Comparison of ENCODE assay signal across 26 mouse cellular contexts in the genomic region with DNA sequence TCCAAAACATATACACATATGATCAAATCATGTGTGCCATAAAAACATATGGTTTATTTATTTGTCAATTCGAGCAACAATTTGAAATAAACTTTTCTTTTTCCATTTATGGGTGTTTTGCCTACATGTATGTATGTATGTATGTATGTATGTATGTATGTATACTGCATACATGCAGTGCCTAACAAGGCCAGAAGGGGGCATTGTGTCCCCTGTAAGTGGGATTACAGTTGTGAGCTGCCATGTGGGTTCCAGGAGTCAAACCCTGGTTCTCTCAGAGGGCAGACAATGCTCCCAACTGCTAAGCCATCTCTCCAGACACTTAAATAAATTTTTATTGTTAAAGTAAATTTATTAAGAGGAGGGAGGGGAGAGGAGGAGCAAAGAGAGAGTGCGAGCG. TPM values are rescaled to one million over a fixed set of nuclear protein-coding genes. Genes with fewer than 3 reads are reported as not detected.
A peak's percentile ranks its signal among the peaks of the same experiment; 100 is the strongest.
DNase-seq lines count a peak whose midpoint lies in the region; ATAC-seq and TF ChIP-seq lines count a peak whose summit lies in the region.
"Had no signal": no experiment of that assay in that cellular context is flagged by ENCODE, and none has a peak within 500 bp of the region (broad histone marks: within the 10 kb centered on the region; RNA-seq: fewer than 3 reads in every experiment).

No protein-coding gene starts in this region.

- no peak for DNase-seq in hindbrain, postnatal 0 days (ENCODE audit: low spot score)
- DNase-seq in lung, postnatal 0 days (ENCODE audit: low spot score): no peak
- no peak for DNase-seq in lung, adult 18-20 months
- peak; percentile 44 for DNase-seq in MEL-GATA-1-ER (ENCODE audit: extremely low read depth, low read depth)
- no peak for DNase-seq in right cerebral cortex, postnatal 36 days (ENCODE audit: low spot score in 2 of 2)
- DNase-seq in adrenal gland, postnatal 4 days (ENCODE audit: low spot score in 2 of 2): no peak
- DNase-seq: adrenal gland, adult 2 months; cerebellum, adult 9-11 months; heart, postnatal 14 days; kidney, adult 18-20 months; kidney, postnatal 10 days; left cerebral cortex, postnatal 4 days; liver; spleen, adult 18-20 months; thymus, adult 2 months had no signal

- H3K27me3 ChIP-seq in hindbrain, postnatal 0 days (ENCODE audit: insufficient read depth, low read length): peaks cover 7% of the 10 kb centered on the region; the same call in 1 of the 2 replicates
- peaks cover 33% of the 10 kb centered on the region for H3K27me3 ChIP-seq in hindbrain, embryonic 13.5 days
- H3K27me3 ChIP-seq in lung, postnatal 0 days (replicated peaks; ENCODE audit: insufficient read depth, low read length): peaks cover 13% of the 10 kb centered on the region

- no peak overlapping the region for H3K4me2 ChIP-seq in hindbrain, postnatal 0 days (ENCODE audit: low read depth, low read length)
- no peak overlapping the region for H3K4me2 ChIP-seq in hindbrain, embryonic 13.5 days
- no peak overlapping the region for H3K4me2 ChIP-seq in lung, postnatal 0 days (replicated peaks; ENCODE audit: low read depth, low read length)
- H3K4me2 ChIP-seq: embryonic facial prominence, embryonic 13.5 days; heart, embryonic 12.5 days; hindbrain, embryonic 15.5 days; midbrain, embryonic 12.5 days had no signal

- no peaks in the 10 kb centered on the region for H3K36me3 ChIP-seq in hindbrain, postnatal 0 days (ENCODE audit: insufficient read depth, low read length)
- no peaks in the 10 kb centered on the region for H3K36me3 ChIP-seq in hindbrain, embryonic 13.5 days
- H3K36me3 ChIP-seq in lung, postnatal 0 days (ENCODE audit: insufficient read depth, low read length): no peaks in the 10 kb centered on the region
- H3K36me3 ChIP-seq: embryonic facial prominence, embryonic 13.5 days; G1E; heart, embryonic 12.5 days; hindbrain, embryonic 15.5 days; midbrain, embryonic 12.5 days had no signal

- WGBS in hindbrain, postnatal 0 days: 88% methylated on average over 3 of the region's 3 CpGs
- WGBS in hindbrain, embryonic 13.5 days: 94% methylated on average over 3 of the region's 3 CpGs
- 85% methylated on average over 3 of the region's 3 CpGs for WGBS in lung, postnatal 0 days

- TF ChIP-seq CTCF in hindbrain, postnatal 0 days (IDR thresholded peaks at IDR 0.05; ENCODE audit: low read depth): peak; percentile 31
- peak; percentile 29 for TF ChIP-seq CTCF in lung, postnatal 0 days (IDR thresholded peaks at IDR 0.05)

- H3K4me3 ChIP-seq in hindbrain, postnatal 0 days (ENCODE audit: low read length): no peak overlapping the region
- no peak overlapping the region for H3K4me3 ChIP-seq in hindbrain, embryonic 13.5 days
- no peak overlapping the region for H3K4me3 ChIP-seq in lung, postnatal 0 days (ENCODE audit: low read depth, low read length)
- H3K4me3 ChIP-seq: embryonic facial prominence, embryonic 13.5 days; heart, embryonic 12.5 days; hindbrain, embryonic 15.5 days; left cerebral cortex, adult 2 months; midbrain, embryonic 12.5 days; myocyte had no signal

- no peaks in the 10 kb centered on the region for H3K4me1 ChIP-seq in hindbrain, postnatal 0 days (ENCODE audit: insufficient read depth, low read length)
- peaks cover 10% of the 10 kb centered on the region for H3K4me1 ChIP-seq in hindbrain, embryonic 13.5 days (replicated peaks)
- H3K4me1 ChIP-seq in lung, postnatal 0 days (ENCODE audit: insufficient read depth, low read depth, low read length): no peaks in the 10 kb centered on the region
- H3K4me1 ChIP-seq: embryonic facial prominence, embryonic 13.5 days; heart, embryonic 12.5 days had no signal

- H3K9me3 ChIP-seq in hindbrain, postnatal 0 days (ENCODE audit: low read length): no peaks in the 10 kb centered on the region
- H3K9me3 ChIP-seq in hindbrain, embryonic 13.5 days: no peaks in the 10 kb centered on the region
- no peaks in the 10 kb centered on the region for H3K9me3 ChIP-seq in lung, postnatal 0 days (ENCODE audit: low read length)
- H3K9me3 ChIP-seq: embryonic facial prominence, embryonic 13.5 days; G1E; heart, embryonic 12.5 days; hindbrain, embryonic 15.5 days; midbrain, embryonic 12.5 days had no signal

- H3K27ac ChIP-seq in hindbrain, postnatal 0 days: no peak overlapping the region
- no peak overlapping the region for H3K27ac ChIP-seq in hindbrain, embryonic 13.5 days
- no peak overlapping the region for H3K27ac ChIP-seq in lung, postnatal 0 days (ENCODE audit: low read length)
- H3K27ac ChIP-seq: embryonic facial prominence, embryonic 13.5 days; hindbrain, embryonic 15.5 days; left cerebral cortex, adult 2 months; midbrain, embryonic 12.5 days had no signal

- H3K9ac ChIP-seq in hindbrain, postnatal 0 days (replicated peaks; ENCODE audit: low read length): no peak overlapping the region
- H3K9ac ChIP-seq in hindbrain, embryonic 13.5 days: no peak overlapping the region
- H3K9ac ChIP-seq in lung, postnatal 0 days (replicated peaks; ENCODE audit: low read depth): no peak overlapping the region
- H3K9ac ChIP-seq: embryonic facial prominence, embryonic 13.5 days; heart, embryonic 12.5 days; hindbrain, embryonic 15.5 days; midbrain, embryonic 12.5 days had no signal

- no peak for ATAC-seq in hindbrain, postnatal 0 days
- no peak for ATAC-seq in hindbrain, embryonic 13.5 days (ENCODE audit: low FRiP score)
- ATAC-seq in lung, postnatal 0 days: no peak

- no peak for TF ChIP-seq EP300 in lung, postnatal 0 days (IDR thresholded peaks at IDR 0.05)

RNA-seq across cellular contexts. Expression of a gene that starts 15.2 kb away (rescaled TPM):
- total RNA-seq in hindbrain, postnatal 0 days (2014; rRNA removed): not detected in 2 replicates
- not detected in 2 replicates for polyA plus RNA-seq in hindbrain, postnatal 0 days (2015; fragmentation: Nextera tagmentation; extraction: Ambion mirVana)
- 0.18 TPM in 1 of 2 replicates, not detected in the other for polyA plus RNA-seq in hindbrain, embryonic 13.5 days (2015; fragmentation: Nextera tagmentation; extraction: Ambion mirVana)
- not detected in 2 replicates for polyA plus RNA-seq in lung, postnatal 0 days (2015; fragmentation: Nextera tagmentation; extraction: Ambion mirVana)
- total RNA-seq in adrenal gland, postnatal 4 days (2021): under 1 TPM in 1 of 2 experiments, not detected in 1; 0.28 TPM
- total RNA-seq: adrenal gland, adult 2 months; gastrocnemius, adult 18-20 months; heart, postnatal 14 days; left cerebral cortex, adult 2 months; left cerebral cortex, postnatal 4 days had no signal
- polyA plus RNA-seq: adrenal gland, adult 2 months; G1E; heart, embryonic 12.5 days; lung, embryonic 16.5 days; myocyte; neural tube, embryonic 14.5 days; thymus, adult 2 months had no signal

RNA-seq across cellular contexts. Expression of a gene that starts 47.3 kb away (rescaled TPM):
- 35.7 and 53.1 TPM in 2 replicates for total RNA-seq in hindbrain, postnatal 0 days (2014; rRNA removed)
- polyA plus RNA-seq in hindbrain, postnatal 0 days (2015; fragmentation: Nextera tagmentation; extraction: Ambion mirVana): 16.1 and 18.1 TPM in 2 replicates
- polyA plus RNA-seq in hindbrain, embryonic 13.5 days (2015; fragmentation: Nextera tagmentation; extraction: Ambion mirVana): 14.0 and 15.1 TPM in 2 replicates
- 11.9 and 13.3 TPM in 2 replicates for polyA plus RNA-seq in lung, postnatal 0 days (2015; fragmentation: Nextera tagmentation; extraction: Ambion mirVana)
- total RNA-seq in adrenal gland, postnatal 4 days (2021): 10 to 100 TPM; 82.6 to 93.9 TPM
